Mouse (Mus musculus) hindbrain, embryonic 16.5 days (tissue): Measurements from ENCODE around the gene Eml5. TPM values are rescaled to one million over a fixed set of nuclear protein-coding genes. Genes with fewer than 3 reads are reported as not detected.

Experiments
- ATAC-seq: fragments of 200-750 bp; cut with Nextera tagmentation; 2 replicates; pipeline ENCODE4 v1.8.0; 2017; ENCODE audit warnings: moderate TSS enrichment, moderate library complexity
- H3K27ac ChIP-seq: fragments of 300-500 bp; sonication (generic); 2 replicates; pipeline ENCODE4 v1.5.1; 2014; ENCODE audit warnings: low read depth, mild to moderate bottlenecking, control low read depth, low read length, moderate library complexity
- H3K27me3 ChIP-seq: fragments of 300-500 bp; sonication (generic); replicated peaks from 2 replicates; pipeline ENCODE4 v1.6.1; 2014; ENCODE audit warnings: low read length; ENCODE audit not compliant: control insufficient read depth, insufficient read depth
- H3K36me3 ChIP-seq: fragments of 300-500 bp; sonication (generic); 2 replicates; pipeline ENCODE4 v1.6.1; 2014; ENCODE audit warnings: mild to moderate bottlenecking, low read length, moderate library complexity, mixed read lengths; ENCODE audit not compliant: control insufficient read depth, insufficient read depth
- H3K4me1 ChIP-seq: fragments of 300-500 bp; sonication (generic); 2 replicates; pipeline ENCODE4 v1.6.1; 2014; ENCODE audit warnings: low read depth, low read length; ENCODE audit not compliant: control insufficient read depth, insufficient read depth
- H3K4me2 ChIP-seq: fragments of 300-500 bp; sonication (generic); 2 replicates; pipeline ENCODE4 v1.6.1; 2014; ENCODE audit warnings: mild to moderate bottlenecking, low read length, control low read depth, moderate library complexity
- H3K4me3 ChIP-seq: fragments of 300-500 bp; sonication (generic); 2 replicates; pipeline ENCODE4 v1.5.1; 2014; ENCODE audit warnings: mild to moderate bottlenecking, low read length, control low read depth, moderate library complexity
- H3K9ac ChIP-seq: fragments of 300-500 bp; sonication (generic); 2 replicates; pipeline ENCODE4 v1.6.1; 2014; ENCODE audit warnings: low read depth, mild to moderate bottlenecking, control low read depth, low read length, moderate library complexity
- H3K9me3 ChIP-seq: fragments of 300-500 bp; sonication (generic); 2 replicates; pipeline ENCODE4 v1.6.1; 2014; ENCODE audit warnings: mild to moderate bottlenecking, low read length, moderate library complexity; ENCODE audit not compliant: control insufficient read depth
- WGBS: fragments of 180-500 bp; shearing (Covaris S2); extraction: QIAGEN DNeasy Blood & Tissue Kit; methylation state at CpG from one replicate; pipeline ENCODE4 v1.1.7; 2014; 5-methylcytosine and 5-hydroxymethylcytosine counted together
- polyA plus RNA-seq: library from polyadenylated mRNA; unstranded; fragments of >200 nt; fragmentation: Nextera tagmentation; extraction: Ambion mirVana; gene quantifications from 2 replicates; pipeline ENCODE4 v1.2.1, GENCODE M21; 2015

Gene Eml5
- polyA plus RNA-seq, 1 experiment from 2014 or later, result 18.6 TPM

- Histone ChIP-seq H3K4me2 (no peak overlapping the region), H3K4me1 (no peaks in the 10 kb centered on the region), H3K4me3 (no peak overlapping the region), H3K9ac (no peak overlapping the region), H3K27me3 (no peaks in the 10 kb centered on the region), H3K36me3 (peaks cover 45% of the 10 kb centered on the region), H3K9me3 (no peaks in the 10 kb centered on the region), H3K27ac (no peak overlapping the region)
- WGBS, result 89% methylated on average over 6 of the region's 6 CpGs
- no peak for ATAC-seq
These were observed 143.6 kb downstream of the Eml5 start for GRCm38 (mm10) chr12:98757636-98758035.

- Histone ChIP-seq H3K4me3 (peak overlapping the region; percentile 97), H3K9me3 (no peaks in the 10 kb centered on the region), H3K36me3 (no peaks in the 10 kb centered on the region), H3K27ac (peak overlapping the region; percentile 95), H3K27me3 (no peaks in the 10 kb centered on the region), H3K4me1 (peaks cover 25% of the 10 kb centered on the region), H3K9ac (peak overlapping the region; percentile 93), H3K4me2 (peak overlapping the region; percentile 72)
- WGBS, result under 1% methylated on average over 13 of the region's 14 CpGs
- peak; percentile 60 for ATAC-seq
These were observed 153.9 kb downstream of the Eml5 start for GRCm38 (mm10) chr12:98747380-98747753.

- ATAC-seq, result peak; percentile 91
These were observed 154.4 kb downstream of the Eml5 start, which contains the start of gene Zc3h14 for GRCm38 (mm10) chr12:98746746-98747379. Gene Zc3h14 (plus strand): TSS chr12:98746964.

GRCm38 (mm10) chr12:98746131-98746530 lies 155.2 kb downstream of the Eml5 start:
- H3K9ac ChIP-seq, result no peak overlapping the region
- peak; percentile 10 for ATAC-seq
- H3K4me3 ChIP-seq, result no peak overlapping the region
- H3K4me2 ChIP-seq, result no peak overlapping the region
- WGBS, result 17% methylated on average over 2 of the region's 2 CpGs
- no peaks in the 10 kb centered on the region for H3K27me3 ChIP-seq
- H3K27ac ChIP-seq, result no peak overlapping the region
- H3K36me3 ChIP-seq, result no peaks in the 10 kb centered on the region
- no peaks in the 10 kb centered on the region for H3K9me3 ChIP-seq
- H3K4me1 ChIP-seq, result peaks cover 25% of the 10 kb centered on the region

More at GRCm38 (mm10) chr12:98746746-98747379, 154.4 kb downstream of the Eml5 start, which contains the start of gene Zc3h14:
- Histone ChIP-seq H3K36me3 (no peaks in the 10 kb centered on the region), H3K9ac (peak within 1 kb of the TSS; percentile 93), H3K9me3 (no peaks in the 10 kb centered on the region), H3K4me3 (peak within 1 kb of the TSS; percentile 97), H3K4me1 (peaks cover 25% of the 10 kb centered on the region), H3K27ac (peak within 1 kb of the TSS; percentile 95), H3K27me3 (no peaks in the 10 kb centered on the region), H3K4me2 (peak within 1 kb of the TSS; percentile 72)
- WGBS, result under 1% methylated on average over 63 of the region's 87 CpGs

- Histone ChIP-seq H3K36me3 (no peaks in the 10 kb centered on the region), H3K27ac (no peak overlapping the region), H3K4me3 (no peak overlapping the region), H3K9ac (peak overlapping the region; percentile 22; the same call in 1 of the 2 replicates), H3K4me2 (no peak overlapping the region), H3K27me3 (no peaks in the 10 kb centered on the region), H3K9me3 (no peaks in the 10 kb centered on the region), H3K4me1 (peaks cover 25% of the 10 kb centered on the region)
- no peak for ATAC-seq
- WGBS, result 77% methylated on average over 4 of the region's 4 CpGs
These were observed 155.7 kb downstream of the Eml5 start for GRCm38 (mm10) chr12:98745626-98746025.

GRCm38 (mm10) chr12:98741011-98741501 lies 160.2 kb downstream of the Eml5 start:
- no peak overlapping the region for H3K27ac ChIP-seq
- H3K9ac ChIP-seq, result no peak overlapping the region
- H3K4me2 ChIP-seq, result no peak overlapping the region
- no peaks in the 10 kb centered on the region for H3K9me3 ChIP-seq
- ATAC-seq, result peak; percentile 68
- 0 out of 2 replicates have a peak, but pooled peaks cover 2% of the 10 kb centered on the region for H3K27me3 ChIP-seq
- peaks cover 5% of the 10 kb centered on the region; the same call in 1 of the 2 replicates for H3K4me1 ChIP-seq
- no peak overlapping the region for H3K4me3 ChIP-seq
- WGBS, result 45% methylated on average over 3 of the region's 3 CpGs
- no peaks in the 10 kb centered on the region for H3K36me3 ChIP-seq

- Histone ChIP-seq H3K9me3 (no peaks in the 10 kb centered on the region), H3K4me2 (peak overlapping the region; percentile 96), H3K4me1 (peaks cover 15% of the 10 kb centered on the region), H3K27ac (0 out of 2 replicates have a peak overlapping the region, but pooled peaks have one; percentile 11), H3K9ac (peak overlapping the region; percentile 74), H3K4me3 (peak overlapping the region; percentile 67), H3K27me3 (0 out of 2 replicates have a peak, but pooled peaks cover 2% of the 10 kb centered on the region), H3K36me3 (no peaks in the 10 kb centered on the region)
- 14% methylated on average over 7 of the region's 7 CpGs for WGBS
- no peak for ATAC-seq
These were observed 163.4 kb downstream of the Eml5 start for GRCm38 (mm10) chr12:98737801-98738350.

GRCm38 (mm10) chr12:98736951-98737800 lies 164.1 kb downstream of the Eml5 start, which contains the start of gene Ptpn21:
Gene Ptpn21 (minus strand): TSS chr12:98737405.
- under 1% methylated on average over 59 of the region's 75 CpGs for WGBS
- peak; percentile 27 for ATAC-seq
- H3K4me3 ChIP-seq, result peak within 1 kb of the TSS; percentile 67
- H3K4me1 ChIP-seq, result peaks cover 20% of the 10 kb centered on the region
- H3K27me3 ChIP-seq, result 0 out of 2 replicates have a peak, but pooled peaks cover 2% of the 10 kb centered on the region
- peak within 1 kb of the TSS; percentile 74 for H3K9ac ChIP-seq
- peak within 1 kb of the TSS; percentile 96 for H3K4me2 ChIP-seq
- peak within 1 kb of the TSS; percentile 50 for H3K27ac ChIP-seq
- no peaks in the 10 kb centered on the region for H3K36me3 ChIP-seq
- H3K9me3 ChIP-seq, result no peaks in the 10 kb centered on the region
